Mouse (Mus musculus) regulatory T cell (primary cell): Measurements from ENCODE around the gene Itga8.

Experiments used
- in situ Hi-C: fragments of 300-600 bp; cut with MboI, MseI; formaldehyde crosslinking; loops from one replicate; pipeline ENCODE4 v1.15.1; 2025; ENCODE audit warnings: high pct_unique_total_duplicates

Gene Itga8

DNA sequence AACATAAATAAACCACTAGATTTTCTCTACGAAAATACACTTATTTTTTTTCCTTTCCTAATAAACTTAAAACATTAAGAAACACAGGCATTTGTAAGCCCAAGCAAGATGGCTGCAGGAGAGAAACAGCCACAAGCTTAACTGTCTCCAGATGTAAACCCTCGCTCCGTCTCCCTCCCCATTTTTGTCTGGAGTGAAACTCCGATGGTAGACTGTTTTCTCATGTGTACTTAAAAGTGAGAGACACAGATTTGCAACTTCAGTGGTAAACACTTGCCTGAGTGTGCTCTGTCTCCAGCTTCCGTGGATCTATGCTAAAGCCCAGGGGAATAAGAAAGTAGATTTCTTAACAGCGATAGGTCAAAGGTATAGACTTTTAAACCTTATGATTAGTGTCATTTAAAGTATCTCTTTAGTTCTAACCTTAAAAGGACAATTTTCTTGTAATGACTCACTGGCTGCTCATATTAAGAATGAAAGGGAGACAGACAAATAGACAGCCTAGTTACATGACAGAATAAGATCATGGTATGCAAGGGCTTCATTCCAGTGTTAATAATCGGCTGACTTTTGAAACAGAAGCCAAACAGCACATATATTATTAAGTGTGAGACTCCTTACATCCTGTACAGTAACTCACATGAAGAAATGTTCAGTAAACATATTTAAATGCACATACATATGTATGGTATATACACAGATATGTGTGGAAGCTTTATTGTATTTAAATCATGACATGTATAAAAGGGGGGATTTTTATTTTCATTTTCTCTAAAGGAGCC, 209.3 kb downstream of the Itga8 start:
- in situ Hi-C loops, result no loop called here

DNA sequence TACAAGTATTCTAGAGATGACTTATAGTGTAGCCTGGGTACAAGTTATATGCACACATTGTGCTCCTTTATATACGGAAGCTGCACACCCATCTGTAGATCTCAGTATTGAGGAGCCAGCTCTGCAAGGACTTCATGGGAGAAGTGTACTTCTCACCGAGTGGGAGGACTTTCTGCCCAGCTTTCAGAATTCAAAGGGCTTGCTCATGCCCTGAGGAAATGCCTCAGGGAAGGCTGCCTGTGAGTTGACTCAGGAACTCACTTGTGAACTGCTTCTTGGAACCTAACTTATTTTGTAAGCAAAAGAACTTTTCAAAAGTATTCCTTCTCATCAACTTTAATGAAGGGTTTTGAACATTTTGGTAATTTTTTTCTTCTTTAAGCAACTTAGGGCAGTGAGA, 210.7 kb downstream of the Itga8 start:
- in situ Hi-C loops, result no loop called here

GRCm38 (mm10) chr2:12085492-12085891, 216.2 kb downstream of the Itga8 start:
- in situ Hi-C loops, result loop anchor here (5.0 kb wide), 1 partner anchor 752 kb away; no protein-coding TSS in a partner anchor

- in situ Hi-C loops, result no loop called here
Observed at GRCm38 (mm10) chr2:12084341-12084740, 217.4 kb downstream of the Itga8 start.

DNA sequence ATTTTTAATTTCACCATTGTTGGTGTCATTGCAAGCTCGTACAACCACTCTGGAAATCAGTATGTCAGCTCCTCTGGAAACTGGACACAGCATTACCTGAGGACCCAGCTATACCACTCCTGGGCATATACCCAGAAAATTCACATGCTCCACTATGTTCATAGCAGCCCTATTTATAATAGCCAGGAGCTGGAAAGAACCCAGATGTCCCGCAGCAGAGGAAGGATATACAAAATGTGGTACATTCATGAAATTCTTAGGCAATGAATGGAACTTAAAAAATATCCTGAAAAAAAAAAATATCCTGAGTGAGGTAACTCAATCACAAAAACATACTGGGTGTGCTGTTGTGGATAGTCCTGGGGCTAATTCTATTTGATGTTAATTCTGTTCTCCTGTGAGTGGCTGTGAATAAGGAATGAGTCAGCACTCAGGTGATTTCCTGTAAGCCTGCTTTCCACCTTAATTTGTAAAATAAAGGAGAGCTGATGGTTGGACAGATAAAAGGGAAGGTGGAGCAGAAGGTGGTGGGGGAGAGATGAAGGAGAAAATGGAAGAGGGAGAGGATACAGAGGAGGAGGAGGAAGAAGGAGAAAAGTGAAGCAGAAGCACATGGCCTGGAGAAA, 224.3 kb downstream of the Itga8 start:
- in situ Hi-C loops, result no loop called here

GRCm38 (mm10) chr2:12065669-12066399, 235.9 kb downstream of the Itga8 start:
- in situ Hi-C loops, result no loop called here

DNA sequence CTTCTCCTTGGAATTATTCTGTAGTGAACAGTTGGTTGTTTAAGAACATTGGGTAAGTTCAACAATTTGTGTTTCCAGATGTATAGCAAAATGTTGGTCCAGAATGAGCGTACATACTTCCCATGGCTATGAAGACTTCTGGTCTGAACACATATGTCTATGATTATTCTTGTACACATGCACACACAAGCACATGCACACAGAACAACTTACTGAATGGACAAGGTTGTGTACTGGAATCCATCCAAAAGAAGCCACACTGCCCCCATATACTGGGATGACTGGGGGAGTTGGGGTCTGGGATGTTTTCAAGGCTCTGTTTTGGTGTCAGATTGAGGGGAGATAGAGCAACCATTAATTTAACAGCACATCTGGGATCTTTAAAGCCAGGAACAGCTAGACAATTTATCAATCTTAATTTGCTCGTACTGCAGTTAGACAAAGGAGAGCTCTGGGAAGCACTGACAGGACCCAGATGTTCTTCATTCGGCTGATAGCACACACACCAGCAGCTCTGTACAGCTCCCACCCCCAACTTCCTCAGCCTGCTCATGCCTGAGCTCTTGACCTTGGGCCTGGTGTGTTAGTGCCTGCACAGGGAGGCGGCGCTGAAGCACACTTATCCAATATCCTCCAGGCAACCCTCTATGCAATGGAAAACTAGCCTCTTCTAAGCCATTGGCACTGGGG, 241.5 kb downstream of the Itga8 start:
- in situ Hi-C loops, result no loop called here
